Mouse (Mus musculus): ENCODE results near the gene Hivep3.

The Hivep3 gene

GRCm38 (mm10) chr4:119816620-119817356 is 83.2 kb downstream of the Hivep3 start:
- no peak for DNase-seq (ENCODE audit: low spot score)

- DNase-seq (ENCODE audit: low spot score) = no peak
Measured at GRCm38 (mm10) chr4:119825956-119826355, 92.4 kb downstream of the Hivep3 start.

- DNase-seq (ENCODE audit: low spot score) = no peak
Measured at GRCm38 (mm10) chr4:119828386-119828785, 94.8 kb downstream of the Hivep3 start.

- no peak for DNase-seq (ENCODE audit: low spot score)
Measured at GRCm38 (mm10) chr4:119828996-119829395, 95.4 kb downstream of the Hivep3 start.

DNA sequence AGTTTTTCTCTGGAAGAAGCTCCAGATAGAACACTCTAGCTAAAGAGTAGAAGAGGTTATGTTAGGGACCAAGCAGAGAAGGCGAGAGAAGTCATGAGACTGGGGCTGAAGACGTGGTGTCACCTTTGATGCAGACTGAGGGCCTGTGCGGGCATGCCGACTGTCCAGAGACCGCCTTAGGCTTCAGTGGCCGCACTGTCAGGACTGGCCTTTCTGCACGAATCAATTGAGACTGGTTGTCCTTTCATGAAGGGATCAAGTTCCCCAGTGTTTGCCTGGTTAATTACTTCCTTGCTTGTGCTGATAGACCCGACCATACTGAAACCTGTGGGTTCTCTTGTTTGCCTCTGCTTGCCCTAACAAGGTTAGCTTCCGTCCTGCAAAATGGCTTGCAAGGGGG is 99.7 kb downstream of the Hivep3 start:
- no peak for DNase-seq (ENCODE audit: low spot score)

GRCm38 (mm10) chr4:119833884-119834283 is 100.3 kb downstream of the Hivep3 start:
- DNase-seq (ENCODE audit: low spot score) = no peak

- DNase-seq (ENCODE audit: low spot score) = no peak
Measured at GRCm38 (mm10) chr4:119836181-119836580, 102.6 kb downstream of the Hivep3 start.

GRCm38 (mm10) chr4:119837505-119838065 is 104.0 kb downstream of the Hivep3 start:
- no peak for DNase-seq (ENCODE audit: low spot score)

- no peak for DNase-seq (ENCODE audit: low spot score)
Measured at GRCm38 (mm10) chr4:119838308-119838707, 104.7 kb downstream of the Hivep3 start.

- DNase-seq (ENCODE audit: low spot score) = no peak
Measured at GRCm38 (mm10) chr4:119843294-119843693, 109.7 kb downstream of the Hivep3 start.

DNA sequence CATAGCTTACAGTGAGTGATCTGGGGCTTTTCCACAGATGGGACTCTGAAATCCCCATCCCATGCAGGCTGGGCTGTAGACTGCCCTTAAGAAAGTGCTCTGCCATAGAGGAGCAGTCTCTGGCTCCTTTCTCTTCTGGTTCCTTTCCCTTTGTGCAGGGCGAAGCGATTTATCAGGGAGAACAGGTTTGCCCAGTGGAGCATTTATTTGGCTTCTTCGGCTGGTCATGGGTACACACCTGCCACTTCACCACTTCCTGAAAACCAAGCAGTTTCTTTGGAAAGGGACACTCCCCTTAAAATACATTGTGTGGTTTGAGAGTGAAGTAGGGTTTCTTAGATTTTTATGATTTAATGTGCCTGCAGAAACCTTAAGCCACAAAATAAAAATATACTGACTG is 110.7 kb downstream of the Hivep3 start:
- DNase-seq (ENCODE audit: low spot score) = no peak

DNA sequence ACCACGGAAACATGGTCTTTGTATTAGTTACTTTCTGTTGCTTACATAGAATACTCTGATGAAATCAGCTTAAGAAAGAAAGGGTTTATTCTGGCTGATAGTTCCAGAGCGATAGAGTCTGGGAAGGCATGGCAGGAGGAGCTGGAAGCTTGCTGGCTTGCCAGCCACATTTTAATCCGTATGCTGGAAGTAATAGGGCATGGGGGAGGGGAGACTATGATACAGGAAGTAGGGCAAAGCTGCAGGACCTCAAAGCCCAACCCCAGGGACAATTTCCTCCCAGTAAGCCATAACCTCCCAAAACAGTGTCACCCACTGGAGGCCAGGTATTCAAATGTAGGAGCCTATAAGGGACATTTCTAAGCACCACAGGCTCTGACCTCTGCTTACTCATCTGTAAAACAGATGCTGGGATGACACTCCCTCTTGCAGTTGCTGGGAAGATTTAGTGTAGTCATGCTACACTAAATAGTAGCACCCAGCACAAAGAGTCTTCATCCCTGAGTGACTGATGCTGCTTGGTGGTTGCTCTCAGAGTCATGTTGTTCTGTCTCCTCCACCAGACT is 112.1 kb downstream of the Hivep3 start:
- DNase-seq (ENCODE audit: low spot score) = no peak

DNA sequence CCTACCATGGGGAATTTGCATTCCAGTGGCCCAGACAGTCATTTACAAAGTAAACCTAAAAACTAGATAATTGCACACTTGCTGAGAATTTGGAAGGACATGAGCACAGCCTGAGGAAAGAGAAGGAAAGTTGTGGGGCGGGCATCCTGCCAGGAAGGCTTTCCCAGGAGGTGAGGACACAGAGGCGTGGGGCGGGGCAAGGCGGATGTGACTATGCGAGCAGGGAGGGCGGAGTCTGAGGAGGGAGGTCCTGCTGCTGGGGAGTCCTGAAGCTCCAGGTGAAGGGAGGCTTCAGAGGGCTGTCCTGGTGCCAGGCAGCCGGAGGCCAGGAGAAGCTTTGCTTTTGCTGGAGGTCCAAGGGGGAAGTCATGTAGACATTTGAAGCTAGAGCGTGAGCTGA is 118.9 kb downstream of the Hivep3 start:
- no peak for DNase-seq (ENCODE audit: low spot score)

GRCm38 (mm10) chr4:119854307-119855144 is 120.9 kb downstream of the Hivep3 start:
- no peak for DNase-seq (ENCODE audit: low spot score)

GRCm38 (mm10) chr4:119859454-119859853 is 125.9 kb downstream of the Hivep3 start:
- no peak for DNase-seq (ENCODE audit: low spot score)

DNA sequence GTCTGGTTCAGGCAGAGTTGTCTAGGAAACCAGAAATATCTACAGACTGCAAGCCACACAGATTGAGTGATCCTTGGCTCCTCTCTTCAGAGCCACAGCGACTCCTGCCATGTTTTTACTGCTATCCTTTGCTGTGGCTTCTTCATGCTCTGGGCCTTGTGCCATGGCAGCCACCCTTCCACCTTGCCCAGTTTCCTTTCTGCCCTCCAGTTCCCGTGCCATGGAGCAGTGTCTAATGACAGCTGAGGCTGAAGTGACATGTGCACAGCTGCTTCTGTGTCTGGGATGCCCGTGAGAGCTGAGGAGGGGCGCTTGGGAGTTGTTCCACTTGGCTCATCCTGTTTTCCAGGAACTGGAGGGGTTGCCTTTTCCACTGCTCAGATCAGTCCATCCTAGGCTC is 127.4 kb downstream of the Hivep3 start:
- no peak for DNase-seq (ENCODE audit: low spot score)

DNA sequence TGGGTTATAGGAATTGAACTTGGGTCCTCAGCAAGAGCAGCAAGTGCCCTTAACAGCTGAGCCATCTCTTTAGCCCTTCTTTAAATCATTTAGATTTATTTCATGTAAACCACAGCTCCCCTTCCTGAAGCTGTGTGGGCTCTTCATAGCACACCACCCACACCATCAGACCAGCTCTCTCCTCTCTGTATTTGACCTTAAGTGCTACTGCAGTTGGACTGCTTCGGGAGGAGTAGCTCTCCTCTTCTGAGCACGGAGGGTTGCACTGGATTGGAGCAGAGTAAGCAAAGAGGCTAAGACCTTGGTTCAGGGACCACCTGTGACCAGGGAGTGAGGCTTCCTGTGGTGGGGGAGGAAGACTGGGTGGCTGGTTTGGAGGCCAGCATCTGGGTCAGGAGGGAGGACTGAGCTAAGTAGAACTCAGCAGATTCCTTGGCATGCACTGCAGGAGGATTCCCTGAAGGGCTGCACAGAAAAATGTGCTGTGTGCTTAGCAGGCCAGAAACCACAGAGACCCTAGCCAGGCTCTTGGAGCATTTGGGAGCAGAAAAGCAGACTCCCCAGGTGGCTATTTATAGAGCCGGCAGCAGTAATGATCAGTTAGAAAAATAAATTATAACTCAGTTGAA is 132.4 kb downstream of the Hivep3 start:
- DNase-seq (ENCODE audit: low spot score) = no peak

DNA sequence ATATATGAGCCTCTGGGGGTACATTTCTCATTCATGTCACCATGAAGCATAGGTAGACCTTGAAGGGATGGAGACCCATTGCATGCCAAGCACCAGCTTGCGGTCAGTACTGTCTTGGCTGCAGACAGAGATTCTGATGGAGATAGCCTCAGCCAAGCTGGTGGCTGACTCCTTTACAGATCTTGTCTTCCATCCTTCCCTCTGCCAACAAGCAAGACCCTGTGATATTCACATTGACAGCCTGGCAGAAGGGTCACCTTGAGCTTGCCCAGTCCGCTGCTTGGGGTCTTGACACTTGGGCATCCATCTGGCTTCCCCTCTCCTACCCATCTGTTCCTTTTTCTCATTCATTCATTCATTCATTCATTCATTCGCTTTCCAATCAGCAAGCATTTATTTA is 133.5 kb downstream of the Hivep3 start:
- no peak for DNase-seq (ENCODE audit: low spot score)

- DNase-seq (ENCODE audit: low spot score) = no peak
Measured at GRCm38 (mm10) chr4:119870411-119870810, 136.8 kb downstream of the Hivep3 start.

DNA sequence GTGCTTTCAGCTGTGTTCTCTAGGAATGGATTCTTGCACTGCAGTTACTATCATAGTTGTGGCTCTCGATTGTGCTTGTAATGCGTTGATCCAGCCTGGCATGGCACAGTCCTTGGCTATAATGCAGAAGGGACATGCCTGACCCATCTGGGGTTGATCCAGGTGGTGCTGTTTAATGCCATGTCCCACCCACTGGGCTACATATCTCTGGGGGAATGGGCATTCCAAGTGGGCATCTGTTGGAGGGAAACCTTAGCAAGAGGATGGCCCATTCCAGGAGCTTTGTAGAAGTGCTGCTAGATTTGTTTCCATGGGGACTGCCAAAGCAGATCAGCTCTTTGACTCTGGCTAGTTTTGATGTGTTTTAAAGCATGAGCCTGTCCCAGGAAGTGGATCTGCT is 137.9 kb downstream of the Hivep3 start:
- DNase-seq (ENCODE audit: low spot score) = no peak

- DNase-seq (ENCODE audit: low spot score) = no peak
Measured at GRCm38 (mm10) chr4:119871861-119872582, 138.4 kb downstream of the Hivep3 start.

- DNase-seq (ENCODE audit: low spot score) = no peak
Measured at GRCm38 (mm10) chr4:119873935-119874334, 140.4 kb downstream of the Hivep3 start.
